Mouse (Mus musculus): ENCODE data around the gene Hyal1. TPM values are rescaled to one million over a fixed set of nuclear protein-coding genes. Genes with fewer than 3 reads are reported as not detected.

Hyal1 gene
- total and polyA plus RNA-seq, 3 experiments = 1.3 to 3.4 TPM; not detected in 1

- H3K9ac ChIP-seq (ENCODE audit: control insufficient read depth, low read depth, low read length, poor library complexity, severe bottlenecking) = no peak overlapping the region
- no peak overlapping the region for H3K4me3 ChIP-seq (ENCODE audit: control insufficient read depth in 1 of 2, insufficient read depth in 1 of 2, low read depth in 2 of 2, low read length in 2 of 2)
- DNase-seq (ENCODE audit: low read depth, low spot score) = no peak
- H3K27me3 ChIP-seq (ENCODE audit: control insufficient read depth in 1 of 2, insufficient read depth in 2 of 2, low read length in 2 of 2) = no peaks in the 10 kb centered on the region
- H3K36me3 ChIP-seq (ENCODE audit: control insufficient read depth in 1 of 2, insufficient read depth in 2 of 2, low read length in 2 of 2) = peaks cover 1 to 11% of the 10 kb centered on the region in 2 experiments; a peak in 3 of 4 replicates
- no peak overlapping the region for H3K27ac ChIP-seq (ENCODE audit: control insufficient read depth, low read depth, low read length)
- H3K9me3 ChIP-seq (replicated peaks; ENCODE audit: insufficient read depth, low read length) = no peaks in the 10 kb centered on the region
- peaks cover 8 to 17% of the 10 kb centered on the region in 2 experiments for H3K4me1 ChIP-seq (ENCODE audit: control insufficient read depth in 1 of 2, insufficient read depth in 2 of 2, low read length in 2 of 2)
- no peak for TF ChIP-seq TBP (IDR thresholded peaks at IDR 0.05; ENCODE audit: low read depth, low read length)
- no peak for TF ChIP-seq UBTF (IDR thresholded peaks at IDR 0.05; ENCODE audit: borderline replicate concordance, insufficient read depth, low read depth, low read length)
- TF ChIP-seq ZMIZ1 (IDR thresholded peaks at IDR 0.05; ENCODE audit: low read depth, low read length) = no peak
- TF ChIP-seq MAX (IDR thresholded peaks at IDR 0.05; ENCODE audit: low read length) = no peak
- no peak for TF ChIP-seq POLR2A (IDR thresholded peaks at IDR 0.05; ENCODE audit: control insufficient read depth in 1 of 2, insufficient read depth in 1 of 2, low read depth in 1 of 2, low read length in 2 of 2, poor library complexity in 1 of 2)
- no peak for TF ChIP-seq MAFK (IDR thresholded peaks at IDR 0.05; ENCODE audit: borderline replicate concordance, low read depth, low read length)
- no peak for TF ChIP-seq BHLHE40 (IDR thresholded peaks at IDR 0.05; ENCODE audit: borderline replicate concordance, low read depth, low read length)
- TF ChIP-seq NRF1 (IDR thresholded peaks at IDR 0.05; ENCODE audit: insufficient read depth, low read depth, low read length, poor library complexity, severe bottlenecking) = no peak
- TF ChIP-seq GATA1 (IDR thresholded peaks at IDR 0.05; ENCODE audit: low read depth, low read length) = no peak
- peaks cover 12% of the 10 kb centered on the region; the same call in 1 of the 2 replicates for H3K79me2 ChIP-seq (ENCODE audit: control insufficient read depth, insufficient read depth, low read length, poor library complexity)
These were observed 44.2 kb downstream of the Hyal1 start for GRCm38 (mm10) chr9:107620954-107621353.

DNA sequence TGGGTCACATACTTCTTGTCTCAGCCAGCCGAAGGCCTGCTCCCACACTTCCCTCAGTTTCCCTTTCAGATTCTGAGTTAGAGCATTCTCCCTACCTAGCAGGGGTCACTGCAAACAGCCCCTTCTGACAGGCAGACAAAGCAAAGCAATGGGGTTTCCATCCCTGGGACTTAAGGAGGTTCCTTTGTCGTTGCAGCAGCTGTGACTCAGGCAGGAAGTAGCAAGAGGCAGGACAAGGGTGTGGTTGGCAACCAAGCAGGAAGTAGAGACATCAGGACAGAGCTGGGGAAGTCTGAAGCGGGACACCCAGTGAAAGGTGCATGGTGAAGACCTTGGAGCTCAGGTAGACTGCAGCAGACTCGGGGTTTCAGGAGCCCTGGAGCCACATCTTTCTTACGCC lies 47.8 kb downstream of the Hyal1 start:
- H3K36me3 ChIP-seq (ENCODE audit: control insufficient read depth in 1 of 2, insufficient read depth in 2 of 2, low read length in 2 of 2) = peaks cover 1 to 15% of the 10 kb centered on the region in 2 experiments; a peak in 3 of 4 replicates
- peak overlapping the region; percentile 53 for H3K27ac ChIP-seq (ENCODE audit: control insufficient read depth, low read depth, low read length)
- H3K4me1 ChIP-seq (ENCODE audit: control insufficient read depth in 1 of 2, insufficient read depth in 2 of 2, low read length in 2 of 2) = peaks cover 11 to 22% of the 10 kb centered on the region in 2 experiments
- H3K79me2 ChIP-seq (ENCODE audit: control insufficient read depth, insufficient read depth, low read length, poor library complexity) = peaks cover 34% of the 10 kb centered on the region
- H3K9ac ChIP-seq (ENCODE audit: control insufficient read depth, low read depth, low read length, poor library complexity, severe bottlenecking) = peak overlapping the region; percentile 13
- H3K9me3 ChIP-seq (replicated peaks; ENCODE audit: insufficient read depth, low read length) = no peaks in the 10 kb centered on the region
- DNase-seq (ENCODE audit: low read depth, low spot score) = peak; percentile 88
- no peaks in the 10 kb centered on the region for H3K27me3 ChIP-seq (ENCODE audit: control insufficient read depth in 1 of 2, insufficient read depth in 2 of 2, low read length in 2 of 2)
- H3K4me3 ChIP-seq (ENCODE audit: control insufficient read depth in 1 of 2, insufficient read depth in 1 of 2, low read depth in 2 of 2, low read length in 2 of 2) = no peak overlapping the region
- TF ChIP-seq MAFK (IDR thresholded peaks at IDR 0.05; ENCODE audit: borderline replicate concordance, low read depth, low read length) = no peak
- TF ChIP-seq NRF1 (IDR thresholded peaks at IDR 0.05; ENCODE audit: insufficient read depth, low read depth, low read length, poor library complexity, severe bottlenecking) = no peak
- no peak for TF ChIP-seq ZKSCAN1 (IDR thresholded peaks at IDR 0.05; ENCODE audit: low read depth, low read length)
- TF ChIP-seq ETS1 (IDR thresholded peaks at IDR 0.05; ENCODE audit: low read depth, low read length) = peak; percentile 53; the same call in 1 of the 2 replicates
- no peak for TF ChIP-seq ZMIZ1 (IDR thresholded peaks at IDR 0.05; ENCODE audit: low read depth, low read length)
- peak; percentile 48; the same call in 1 of the 2 replicates for TF ChIP-seq SIN3A (IDR thresholded peaks at IDR 0.05; ENCODE audit: low read length)
- TF ChIP-seq MXI1 (IDR thresholded peaks at IDR 0.05; ENCODE audit: low read depth, low read length) = no peak
- peak in 1 of 2 experiments; percentile 45; a peak in 1 of 4 replicates for TF ChIP-seq POLR2A (IDR thresholded peaks at IDR 0.05; ENCODE audit: control insufficient read depth in 1 of 2, insufficient read depth in 1 of 2, low read depth in 1 of 2, low read length in 2 of 2, poor library complexity in 1 of 2)
- peak; percentile 23 to 36; a peak in 1 of 4 replicates for TF ChIP-seq EP300 (IDR thresholded peaks at IDR 0.05; ENCODE audit: low read depth in 1 of 2, low read length in 2 of 2)
- TF ChIP-seq TAL1 (IDR thresholded peaks at IDR 0.05; ENCODE audit: low read length) = no peak
- TF ChIP-seq NELFE (IDR thresholded peaks at IDR 0.05; ENCODE audit: low read depth, low read length) = no peak
- TF ChIP-seq BHLHE40 (IDR thresholded peaks at IDR 0.05; ENCODE audit: borderline replicate concordance, low read depth, low read length) = no peak
- TF ChIP-seq TCF12 (IDR thresholded peaks at IDR 0.05; ENCODE audit: low read depth, low read length) = no peak
- TF ChIP-seq RCOR1 (IDR thresholded peaks at IDR 0.05; ENCODE audit: low read depth, low read length) = no peak
- TF ChIP-seq POLR2AphosphoS5 (IDR thresholded peaks at IDR 0.05; ENCODE audit: borderline replicate concordance, low read depth, low read length) = no peak
- peak; percentile 81 for TF ChIP-seq ELF1 (IDR thresholded peaks at IDR 0.05; ENCODE audit: low read depth, low read length)
- 0 out of 2 replicates have a peak, but pooled peaks have one; percentile 46 for TF ChIP-seq HCFC1 (IDR thresholded peaks at IDR 0.05; ENCODE audit: low read depth, low read length)
- no peak for TF ChIP-seq SMC3 (IDR thresholded peaks at IDR 0.05; ENCODE audit: low read depth, low read length)
- TF ChIP-seq TBP (IDR thresholded peaks at IDR 0.05; ENCODE audit: low read depth, low read length) = no peak

All from MEL (cell line).